Mouse (Mus musculus) testis, adult 2 months (tissue): Measurements from ENCODE around the gene Il11ra1.

ENCODE experiments used
- CTCF ChIP-seq: fragments of 200-500 bp; IDR thresholded peaks from 2 replicates; pipeline ENCODE4 v1.5.1; 2012; ENCODE audit warnings: low read depth, mild to moderate bottlenecking, inconsistent platforms, low read length, moderate library complexity; ENCODE audit not compliant: control insufficient read depth, insufficient read depth, insufficient replicate concordance
- POLR2A ChIP-seq: fragments of 200-500 bp; IDR thresholded peaks from 2 replicates; pipeline ENCODE4 v1.6.1; 2012; ENCODE audit warnings: low read depth, mild to moderate bottlenecking, inconsistent platforms, low read length, moderate library complexity; ENCODE audit not compliant: control insufficient read depth

DNA sequence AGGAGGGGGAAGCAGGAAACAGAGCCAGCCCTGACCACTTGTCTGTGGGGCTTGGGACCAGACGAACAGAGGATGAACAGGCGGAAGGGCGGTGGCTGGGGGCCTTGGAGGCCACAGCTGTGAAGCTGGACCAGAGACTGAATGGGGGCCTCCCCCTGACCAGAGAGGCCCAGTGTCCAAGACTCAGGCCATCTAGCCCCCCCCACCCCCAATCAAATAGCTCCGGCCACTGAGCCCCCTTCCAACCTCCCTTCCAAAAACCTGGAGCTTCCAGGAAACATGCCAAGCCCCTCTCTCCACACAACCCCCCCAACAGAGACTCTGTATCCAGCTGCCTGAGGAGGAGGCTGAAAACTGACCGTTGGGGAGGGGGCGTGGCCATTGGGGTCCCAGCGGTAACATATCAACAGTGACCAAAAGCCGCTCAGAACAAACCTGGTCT lies 27.2 kb upstream of the Il11ra1 start:
- no peak for TF ChIP-seq CTCF
- no peak for TF ChIP-seq POLR2A
